Mouse (Mus musculus) hematopoietic stem cell, adult 5-6 weeks (primary cell): ENCODE measurements around the gene Rnf212b. TPM values are rescaled to one million over a fixed set of nuclear protein-coding genes. Genes with fewer than 3 reads are reported as not detected.
A peak's percentile ranks its signal among the peaks of the same experiment; 100 is the strongest.

Source experiments
- ATAC-seq, 2 experiments: fragments of 125-278 bp in 1 of 2; replicated peaks in 1 of 2; 2 replicates each; pipeline ENCODE4 v1.8.0; 2016 to 2017; ENCODE audit warnings: inconsistent platforms in 2 of 2, mild to moderate bottlenecking in 2 of 2, moderate number of reproducible peaks in 2 of 2, low read depth in 1 of 2, moderate TSS enrichment in 1 of 2; ENCODE audit not compliant: low FRiP score in 2 of 2, poor library complexity in 2 of 2, severe bottlenecking in 2 of 2, insufficient read depth in 1 of 2, low TSS enrichment in 1 of 2
- total RNA-seq: library from RNA; stranded (forward); fragments of 172-1452, 232-1000 nt; gene quantifications from 2 replicates; pipeline ENCODE4 v1.2.3, GENCODE M21; 2017

Gene Rnf212b
- total RNA-seq, 1 experiment from 2014 or later = not detected

DNA sequence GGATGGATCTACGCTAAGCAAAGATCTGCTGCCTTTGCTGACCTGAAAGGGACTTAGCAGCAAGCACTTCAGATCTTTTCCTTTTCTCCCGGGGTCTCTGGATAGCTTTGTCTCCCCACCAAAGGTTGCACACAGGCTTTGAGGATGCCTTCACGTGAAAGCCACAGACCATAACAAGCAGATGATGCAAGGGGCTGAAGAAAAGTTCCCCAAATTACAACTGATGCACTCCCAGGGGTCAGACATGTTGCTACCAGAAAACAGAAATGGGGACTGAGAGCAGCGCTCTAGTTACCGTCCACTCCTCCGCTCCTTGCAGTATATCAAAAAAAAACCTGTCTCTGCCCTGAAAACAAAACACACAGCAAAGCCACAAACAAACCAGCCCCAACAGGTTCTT lies 21.8 kb upstream of the Rnf212b start:
- no peak for ATAC-seq

DNA sequence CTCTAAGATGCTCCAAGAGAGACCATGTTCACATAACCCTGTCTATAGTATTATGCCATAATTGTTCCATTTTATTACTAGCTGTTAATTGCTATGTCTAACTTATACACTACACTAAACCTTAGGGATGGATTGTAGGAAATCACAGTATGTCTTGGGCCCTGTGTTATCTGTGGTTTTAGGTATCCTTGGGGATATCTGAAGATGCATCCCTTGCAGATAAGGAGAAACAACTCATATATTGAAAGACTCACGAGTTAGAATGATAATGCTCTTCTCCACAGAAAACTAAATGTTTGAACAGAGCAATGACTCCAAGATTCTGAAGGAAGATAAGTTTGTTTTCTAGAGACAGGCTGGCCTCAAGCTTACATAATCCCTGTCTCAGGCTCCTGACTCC lies 20.6 kb upstream of the Rnf212b start:
- ATAC-seq = no peak

DNA sequence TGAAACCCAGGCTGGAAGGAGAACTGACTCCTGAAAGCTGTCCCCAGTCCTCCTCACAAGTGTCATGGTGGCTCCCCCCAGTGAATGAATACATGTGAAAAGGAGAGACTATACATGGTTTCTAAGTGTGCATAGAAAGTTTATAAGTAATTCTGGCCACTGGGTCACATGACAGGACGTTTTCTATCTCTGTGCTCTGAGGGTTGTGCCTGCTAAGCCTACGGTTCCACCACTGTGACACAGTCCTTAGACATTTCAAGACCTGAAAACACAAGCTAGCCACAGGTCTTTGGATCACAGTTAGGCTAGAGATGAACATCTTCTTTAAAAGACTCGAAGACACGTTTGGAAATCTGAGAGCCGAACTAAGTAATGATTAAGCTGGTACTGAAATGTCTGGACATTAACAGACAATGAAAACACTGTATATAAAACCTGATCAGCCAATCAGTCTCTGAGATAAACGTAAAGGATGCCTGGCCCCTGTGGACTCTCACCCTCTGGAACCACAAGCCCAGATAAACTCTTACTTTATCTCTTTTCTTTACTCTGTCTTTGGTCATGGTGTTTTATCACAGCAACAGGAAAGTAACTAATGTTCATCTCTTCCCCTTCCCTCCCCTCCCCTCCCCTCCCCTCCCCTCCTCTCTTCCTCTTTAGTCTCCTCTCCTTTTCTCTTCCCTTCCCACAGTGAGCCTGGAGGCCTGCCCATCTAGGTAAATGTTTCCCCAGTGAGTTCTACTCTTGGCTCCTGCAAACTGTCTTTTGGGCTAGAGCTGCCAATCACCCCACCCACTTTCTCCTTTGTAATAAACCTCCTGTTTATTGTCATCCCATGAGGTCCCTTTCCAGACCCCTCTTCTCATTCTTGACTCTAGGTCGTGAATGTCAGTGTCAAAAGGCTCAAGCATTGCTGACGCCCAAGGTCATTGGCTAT lies 19.8 kb upstream of the Rnf212b start:
- ATAC-seq = no peak

DNA sequence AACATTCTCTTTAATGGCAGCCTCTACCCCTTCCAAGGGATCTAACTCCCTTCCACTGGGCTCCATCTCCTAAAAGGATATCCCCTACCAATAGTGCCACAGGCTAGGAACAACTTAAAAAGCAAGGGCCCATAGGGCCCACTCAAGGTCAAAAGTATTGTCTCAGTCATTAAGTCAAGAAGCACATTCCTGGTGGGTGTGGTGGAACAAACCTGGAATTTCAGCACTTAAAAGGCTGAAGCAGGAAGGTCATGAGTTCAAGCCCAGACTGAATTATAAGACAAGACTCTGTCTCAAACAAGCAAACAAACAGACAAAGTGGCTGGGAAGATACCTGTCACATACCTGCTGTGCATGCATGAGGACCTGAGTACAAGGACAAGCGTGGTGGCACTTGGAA lies 18.0 kb upstream of the Rnf212b start:
- ATAC-seq = no peak

DNA sequence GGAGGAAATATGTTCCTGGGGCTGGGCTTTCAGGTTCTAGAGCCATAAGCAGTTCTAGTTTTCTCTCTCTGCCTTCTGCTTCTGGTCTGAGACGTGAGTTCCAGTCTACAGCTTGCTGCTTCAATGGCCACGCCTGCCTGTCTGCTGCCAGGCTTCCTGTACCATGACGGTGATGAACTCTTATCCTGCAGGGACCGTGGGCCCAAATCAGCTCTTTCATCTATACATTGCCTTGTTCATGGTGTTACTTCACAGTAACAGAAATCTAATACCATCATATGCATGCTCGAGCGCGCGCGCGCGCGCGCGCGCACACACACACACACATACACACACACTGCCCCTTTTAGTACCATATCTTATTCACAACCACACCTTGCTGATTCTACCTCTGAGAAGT lies 17.2 kb upstream of the Rnf212b start:
- no peak for ATAC-seq

DNA sequence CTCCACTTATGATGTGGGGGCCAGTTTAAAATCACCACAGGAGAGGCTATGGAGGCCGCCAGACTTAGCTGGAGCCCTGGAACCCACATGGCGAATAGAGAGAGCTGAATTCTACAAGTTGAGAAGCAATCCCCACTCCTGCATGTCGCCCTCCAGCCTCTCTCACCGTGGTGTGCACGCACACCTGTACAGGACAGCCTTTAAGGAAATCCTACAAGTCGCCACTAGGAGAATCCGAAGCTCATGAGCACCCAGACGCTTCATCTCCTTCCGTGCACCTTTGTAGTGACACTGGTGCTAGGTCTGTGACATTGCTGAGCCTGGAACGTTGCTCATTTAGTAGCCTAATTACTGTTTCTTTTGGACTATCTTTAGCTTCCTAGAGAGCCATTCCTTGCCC lies 14.3 kb upstream of the Rnf212b start:
- no peak for ATAC-seq

DNA sequence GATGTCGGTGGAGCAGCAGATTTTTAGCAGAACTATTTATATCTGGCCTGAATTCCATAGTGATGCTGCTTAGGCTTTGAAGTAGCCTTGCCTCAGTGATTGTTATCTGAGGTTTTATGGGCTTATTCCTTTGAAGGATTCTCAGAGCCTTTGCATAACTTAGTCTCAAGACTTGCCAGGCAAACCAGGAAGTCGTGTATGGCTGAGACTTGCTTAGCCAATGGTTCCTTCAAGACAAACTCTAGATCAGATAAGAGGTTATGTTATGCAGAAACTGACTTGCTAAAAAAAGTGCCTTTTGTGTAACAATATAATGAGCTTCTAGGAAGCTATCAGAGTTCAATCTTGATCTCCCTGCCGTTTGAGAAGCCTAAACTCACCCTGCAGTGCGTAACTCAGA lies 11.5 kb upstream of the Rnf212b start:
- ATAC-seq = 0 out of 4 replicates have a peak, but pooled peaks of 1 of the 2 experiments have one; percentile 17

DNA sequence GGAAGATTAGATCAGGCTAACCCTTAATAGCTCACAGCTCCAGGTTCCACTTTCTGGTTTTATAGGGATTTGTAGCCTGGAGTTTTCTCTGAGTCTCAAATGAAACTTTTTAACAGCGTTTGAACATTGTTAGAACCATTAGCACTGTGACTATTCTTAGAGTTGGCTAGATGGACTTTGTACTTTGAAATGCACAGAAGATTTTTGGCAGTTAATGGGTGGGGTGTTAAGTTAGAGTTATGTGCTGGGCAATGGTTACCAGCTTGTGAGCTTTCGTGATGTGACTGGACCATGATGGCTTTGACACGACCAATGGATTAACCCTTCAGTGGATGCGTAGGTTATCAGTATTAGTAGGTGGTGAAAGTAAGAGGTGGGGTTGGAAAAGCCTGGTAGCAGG lies 7.8 kb upstream of the Rnf212b start:
- ATAC-seq = no peak

DNA sequence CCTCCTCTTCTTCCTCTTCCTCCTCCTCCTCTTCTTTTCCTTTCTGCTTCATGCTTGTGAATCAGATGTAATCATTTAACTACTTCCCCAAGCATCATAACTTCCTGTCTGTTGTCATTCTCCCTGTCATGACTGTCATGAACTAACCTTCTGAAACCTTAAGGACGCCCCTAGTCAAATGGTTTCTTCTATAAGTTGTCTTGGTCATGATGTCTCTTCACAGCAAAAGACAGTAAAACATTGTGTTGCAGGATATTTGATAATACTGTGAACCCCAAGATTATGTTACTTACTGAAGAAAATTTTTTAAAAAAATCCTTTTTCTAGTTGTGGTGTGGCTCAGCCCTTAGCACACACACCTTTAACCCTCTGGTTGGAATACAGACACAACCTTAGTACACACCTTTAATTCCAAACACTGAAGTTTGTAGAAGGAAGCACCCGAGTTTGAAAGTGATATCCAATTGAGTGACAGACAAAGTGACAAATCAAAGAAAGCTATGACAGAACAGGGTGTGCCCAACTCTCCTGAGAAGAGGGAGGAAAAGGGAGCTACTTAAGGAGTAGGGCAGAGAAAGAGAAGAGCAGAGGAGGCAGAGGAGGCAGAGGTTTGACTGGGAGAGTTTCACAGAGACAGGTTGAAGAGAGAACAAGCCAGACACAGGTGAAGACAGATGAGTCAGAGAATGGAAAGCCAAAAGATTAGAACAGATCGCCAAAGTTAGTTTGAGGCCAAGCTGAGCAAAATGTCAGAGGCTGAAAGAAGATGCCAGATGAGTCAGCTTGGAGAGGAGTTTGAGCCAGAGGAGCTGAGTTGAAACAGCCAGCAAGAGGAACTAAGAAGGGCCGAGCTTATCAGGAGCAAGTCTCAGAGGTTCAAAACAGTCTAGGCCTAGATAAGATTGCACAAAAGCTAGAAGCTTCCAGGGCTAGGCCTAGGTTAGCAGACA lies 4.9 kb upstream of the Rnf212b start:
- no peak for ATAC-seq

DNA sequence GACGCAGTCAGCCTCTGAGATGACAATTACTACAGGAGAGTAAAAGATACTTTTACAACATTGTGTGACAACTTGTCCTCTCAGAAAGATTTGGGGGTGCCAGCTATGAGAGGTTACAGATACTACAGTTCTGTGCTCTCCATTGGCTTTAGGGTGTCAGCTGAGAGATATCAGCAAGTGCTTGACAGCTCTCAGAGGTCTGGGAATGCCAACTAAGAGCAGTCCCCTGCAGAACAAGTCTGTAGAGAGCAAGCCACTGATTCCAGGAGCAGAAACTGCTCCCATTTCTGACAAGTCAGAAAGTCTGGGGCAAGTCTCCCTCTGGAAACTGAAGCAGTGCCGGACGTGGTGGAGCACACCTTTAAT lies 4.3 kb upstream of the Rnf212b start:
- ATAC-seq = no peak

DNA sequence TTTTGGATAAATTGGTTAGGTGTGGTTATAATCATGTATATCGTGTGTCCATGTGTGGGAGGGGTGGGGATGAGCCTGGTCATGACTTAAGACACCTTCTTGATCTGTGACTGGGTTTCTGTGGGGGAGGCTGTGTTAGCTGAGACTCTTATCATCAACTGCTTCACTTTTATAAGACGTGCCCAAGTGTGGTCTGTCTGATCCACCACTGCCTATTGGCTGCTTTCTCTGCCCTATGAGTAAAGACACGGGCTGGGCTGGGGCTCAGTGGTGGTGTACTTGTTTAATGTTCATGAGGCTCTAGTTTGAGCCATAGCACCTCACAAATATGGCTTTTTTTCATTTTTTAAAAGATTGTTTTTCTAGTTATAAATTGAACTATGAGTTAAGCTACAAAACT lies 1.8 kb downstream of the Rnf212b start:
- ATAC-seq = no peak

DNA sequence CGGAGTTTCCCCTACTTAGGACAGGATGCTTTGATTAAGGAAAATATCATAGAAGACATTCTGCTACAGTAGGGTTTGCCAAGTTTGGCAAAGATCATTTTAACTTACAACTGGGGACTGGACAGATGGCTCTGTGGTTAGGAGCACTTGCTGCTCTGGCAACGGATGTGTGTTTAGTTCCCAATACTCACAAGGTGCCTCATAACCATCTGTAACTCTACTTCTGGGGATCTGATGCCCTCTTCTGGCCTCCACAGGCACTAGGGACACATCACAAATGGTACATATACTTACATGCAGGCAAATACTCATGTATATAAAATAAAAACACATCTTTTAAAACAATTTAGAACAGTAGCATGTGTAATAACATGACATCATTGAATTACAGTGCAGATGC lies 3.9 kb downstream of the Rnf212b start:
- peak; percentile 59 to 76; a peak in 2 of 4 replicates for ATAC-seq

DNA sequence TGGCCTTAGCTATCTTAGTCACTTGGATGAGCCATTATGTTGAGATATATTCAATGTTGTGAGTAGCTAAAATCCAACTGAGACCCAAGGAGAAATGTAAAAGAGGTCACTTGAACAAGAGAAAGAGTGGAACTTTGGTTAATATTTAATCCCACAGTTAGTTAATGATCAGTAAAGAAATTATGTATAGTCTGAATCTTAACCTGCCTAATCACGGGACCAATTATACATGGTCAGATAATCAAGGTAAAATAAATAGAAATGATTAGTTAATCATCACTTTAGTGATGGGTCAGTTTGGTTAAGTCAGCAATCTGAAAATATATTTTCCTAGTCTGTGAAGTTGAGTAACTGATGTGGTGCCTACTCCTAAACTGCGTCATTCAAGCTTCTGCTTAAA lies 8.4 kb downstream of the Rnf212b start:
- no peak for ATAC-seq

DNA sequence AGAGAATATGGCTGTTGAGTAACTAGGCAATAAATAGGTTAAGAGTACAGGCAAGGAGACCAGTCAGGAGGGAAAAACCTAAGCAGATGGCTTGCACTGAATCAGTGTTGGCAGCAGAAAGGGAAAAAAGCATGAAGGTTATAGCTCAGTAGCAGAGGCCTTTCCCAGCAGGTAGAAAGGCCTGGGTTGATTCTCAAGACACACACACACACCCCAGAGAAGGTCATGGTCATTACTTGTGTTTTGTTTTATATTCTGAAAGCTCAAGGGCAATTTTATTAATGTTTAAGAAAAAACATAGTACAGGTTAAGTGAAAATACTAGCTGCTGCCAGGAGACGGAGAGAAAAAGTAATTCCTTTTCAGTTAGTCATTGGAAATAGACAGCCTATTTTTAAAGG lies 9.8 kb downstream of the Rnf212b start:
- ATAC-seq = no peak

DNA sequence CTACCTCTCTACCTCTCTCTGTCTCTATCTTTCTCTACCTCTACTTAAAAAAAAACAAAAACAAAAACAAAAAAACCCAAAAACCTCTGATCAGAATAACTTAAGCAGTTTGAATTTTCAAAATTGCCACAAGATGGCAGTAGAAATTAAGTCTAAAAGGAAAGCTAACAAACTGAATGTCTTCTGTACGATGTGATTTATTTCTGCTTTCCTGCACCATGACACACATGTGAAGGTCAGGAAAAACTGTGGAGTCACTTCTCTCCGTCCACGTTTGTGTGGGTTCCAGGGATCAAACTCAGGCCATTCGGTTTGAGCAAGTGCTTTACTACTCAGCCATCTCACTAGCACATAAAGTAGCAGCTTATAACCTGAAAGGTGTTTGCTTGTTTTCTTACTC lies 29.5 kb downstream of the Rnf212b start:
- ATAC-seq = no peak

DNA sequence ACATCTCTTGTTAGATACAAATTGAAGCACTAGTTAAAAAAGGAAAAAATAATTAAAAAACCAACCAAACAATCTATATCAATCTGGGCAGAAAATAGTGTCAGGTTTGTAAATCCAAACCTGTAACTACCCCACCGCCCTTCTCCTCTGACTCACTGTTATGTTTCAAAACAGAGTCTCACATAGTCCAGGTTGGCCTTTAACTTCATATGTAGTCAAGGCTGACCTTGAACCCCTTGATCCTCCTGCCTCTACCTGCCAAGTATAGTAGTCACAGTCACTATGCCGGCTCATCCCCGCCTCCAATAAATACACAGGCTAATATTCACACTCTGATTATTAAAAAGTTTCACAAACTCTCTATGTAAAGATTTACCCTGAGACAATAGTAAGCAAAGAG lies 41.8 kb downstream of the Rnf212b start:
- no peak for ATAC-seq

DNA sequence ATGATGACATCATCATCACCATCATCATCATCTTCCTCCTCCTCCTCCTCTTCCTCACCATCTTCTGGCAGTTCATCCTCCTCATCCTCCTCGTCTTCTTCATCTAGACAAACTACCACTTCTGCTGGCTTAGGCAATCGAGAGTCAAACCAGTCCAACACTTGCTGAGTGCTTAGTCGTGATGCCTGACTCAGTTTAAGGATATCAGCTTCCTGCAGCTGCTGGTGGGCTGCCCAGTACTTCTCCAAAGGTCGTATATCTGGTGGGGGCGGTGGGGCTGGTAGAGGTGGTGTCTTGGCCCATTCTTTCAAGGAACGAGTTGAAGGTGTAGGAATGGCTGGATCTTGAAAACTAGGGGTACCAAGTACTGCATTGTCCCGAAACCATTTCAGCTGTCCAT lies 42.8 kb downstream of the Rnf212b start:
- ATAC-seq = no peak

DNA sequence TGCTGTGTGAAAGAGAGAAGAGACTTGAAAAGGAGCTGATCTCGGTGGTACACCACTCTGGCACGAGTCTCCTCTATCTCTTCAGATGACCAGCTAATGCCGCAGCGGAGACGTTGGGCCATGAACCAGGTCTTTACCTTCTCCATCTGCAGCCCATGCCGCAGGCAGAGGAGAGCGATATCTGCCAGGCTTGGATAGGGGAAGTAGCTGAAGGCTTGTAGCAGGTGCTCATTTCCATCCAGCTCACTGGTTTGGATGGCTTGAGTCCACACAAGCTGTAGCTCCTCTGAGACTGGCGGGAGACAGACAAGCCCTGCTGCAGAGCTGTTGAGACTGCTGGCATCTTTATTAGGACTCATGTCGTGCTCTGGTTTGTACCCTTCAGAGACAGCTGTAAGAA lies 44.0 kb downstream of the Rnf212b start:
- ATAC-seq = no peak
